Mouse (Mus musculus) heart, postnatal 0 days (tissue): ENCODE data around the gene Dapk3. TPM values are rescaled to one million over a fixed set of nuclear protein-coding genes. Genes with fewer than 3 reads are reported as not detected.
A peak's percentile ranks its signal among the peaks of the same experiment; 100 is the strongest.

ENCODE experiments used
- ATAC-seq: fragments of 200-750 bp; cut with Nextera tagmentation; 2 replicates; pipeline ENCODE4 v1.8.0; 2017; ENCODE audit warnings: low read depth, moderate number of reproducible peaks, moderate library complexity; ENCODE audit not compliant: insufficient read depth
- DNase-seq: peaks from one replicate; pipeline ENCODE4 v3.0.0-alpha.2; 2016; ENCODE audit warnings: low spot score
- H3K27ac ChIP-seq: fragments of 300-500 bp; sonication (generic); 2 replicates; pipeline ENCODE4 v1.5.1; 2014; ENCODE audit warnings: low read depth, mild to moderate bottlenecking
- H3K27me3 ChIP-seq: fragments of 300-500 bp; sonication (generic); 2 replicates; pipeline ENCODE4 v1.6.1; 2014; ENCODE audit warnings: low read length, mixed read lengths; ENCODE audit not compliant: control insufficient read depth, insufficient read depth
- H3K36me3 ChIP-seq: fragments of 300-500 bp; sonication (generic); replicated peaks from 2 replicates; pipeline ENCODE4 v1.6.1; 2014; ENCODE audit warnings: low read length, mixed read lengths; ENCODE audit not compliant: control insufficient read depth, insufficient read depth
- H3K4me1 ChIP-seq: fragments of 300-500 bp; sonication (generic); 2 replicates; pipeline ENCODE4 v1.6.1; 2014; ENCODE audit warnings: antibody characterized with exemption; ENCODE audit not compliant: control insufficient read depth, insufficient read depth
- H3K4me2 ChIP-seq: fragments of 300-500 bp; sonication (generic); 2 replicates; pipeline ENCODE4 v1.6.1; 2014; ENCODE audit warnings: low read depth, mild to moderate bottlenecking, low read length, moderate library complexity
- H3K4me3 ChIP-seq: fragments of 300-500 bp; sonication (generic); 2 replicates; pipeline ENCODE4 v1.5.1; 2014; ENCODE audit warnings: low read depth, low read length
- H3K9ac ChIP-seq: fragments of 300-500 bp; sonication (generic); replicated peaks from 2 replicates; pipeline ENCODE4 v1.6.1; 2014; ENCODE audit warnings: low read depth, low read length, mixed read lengths
- H3K9me3 ChIP-seq: fragments of 300-500 bp; sonication (generic); replicated peaks from 2 replicates; pipeline ENCODE4 v1.6.1; 2016; ENCODE audit warnings: low read length; ENCODE audit not compliant: control insufficient read depth
- CTCF ChIP-seq: IDR thresholded peaks from 2 replicates; pipeline ENCODE4 v1.5.1; 2016; ENCODE audit warnings: antibody characterized with exemption, control low read depth, low read depth
- EP300 ChIP-seq: IDR thresholded peaks from 2 replicates; pipeline ENCODE4 v1.6.1; 2016; ENCODE audit warnings: antibody characterized with exemption, low read depth
- WGBS: fragments of 180-500 bp; shearing (Covaris S2); extraction: QIAGEN DNeasy Blood & Tissue Kit; methylation state at CpG from one replicate; pipeline ENCODE4 v1.1.7; 2014; 5-methylcytosine and 5-hydroxymethylcytosine counted together
- polyA plus RNA-seq: library from polyadenylated mRNA; unstranded; fragments of >200 nt; fragmentation: Nextera tagmentation; extraction: Ambion mirVana; gene quantifications from 2 replicates; pipeline ENCODE4 v1.2.1, GENCODE M21; 2015
- total RNA-seq: library from RNA; depleted of rRNA; stranded (reverse); fragments of >200 nt; gene quantifications from 2 replicates; pipeline ENCODE4 v1.2.3, GENCODE M21; 2014; ENCODE audit warnings: low replicate concordance; rRNA removed

Gene Dapk3
- total and polyA plus RNA-seq, 2 experiments from 2014 or later, result 29.0 to 72.7 TPM

- ATAC-seq, result no peak
- no peak overlapping the region for H3K9ac ChIP-seq
- TF ChIP-seq EP300, result no peak
- no peak for TF ChIP-seq CTCF
- H3K4me2 ChIP-seq, result no peak overlapping the region
- 76% methylated on average over 6 of the region's 6 CpGs for WGBS
- H3K27me3 ChIP-seq, result peaks cover 31% of the 10 kb centered on the region
- H3K36me3 ChIP-seq, result no peaks in the 10 kb centered on the region
- no peak for DNase-seq
- H3K4me1 ChIP-seq, result peaks cover 13% of the 10 kb centered on the region
- H3K9me3 ChIP-seq, result no peaks in the 10 kb centered on the region
- no peak overlapping the region for H3K27ac ChIP-seq
- no peak overlapping the region for H3K4me3 ChIP-seq
Observed at GRCm38 (mm10) chr10:81234206-81234605, 51.4 kb downstream of the Dapk3 start.

- H3K9ac ChIP-seq, result no peak overlapping the region
- ATAC-seq (no peak), DNase-seq (no peak)
- 79% methylated on average over 12 of the region's 12 CpGs for WGBS
- no peak for TF ChIP-seq CTCF
- TF ChIP-seq EP300, result no peak
- no peak overlapping the region for H3K27ac ChIP-seq
- H3K36me3 ChIP-seq, result no peaks in the 10 kb centered on the region
- no peak overlapping the region for H3K4me3 ChIP-seq
- H3K9me3 ChIP-seq, result no peaks in the 10 kb centered on the region
- peaks cover 25% of the 10 kb centered on the region for H3K27me3 ChIP-seq
- no peak overlapping the region for H3K4me2 ChIP-seq
- peaks cover 5% of the 10 kb centered on the region; the same call in 1 of the 2 replicates for H3K4me1 ChIP-seq
Observed at GRCm38 (mm10) chr10:81236471-81237268, 53.9 kb downstream of the Dapk3 start.

GRCm38 (mm10) chr10:81238618-81239017 is 55.8 kb downstream of the Dapk3 start:
- WGBS, result 76% methylated on average over 2 of the region's 2 CpGs

DNA sequence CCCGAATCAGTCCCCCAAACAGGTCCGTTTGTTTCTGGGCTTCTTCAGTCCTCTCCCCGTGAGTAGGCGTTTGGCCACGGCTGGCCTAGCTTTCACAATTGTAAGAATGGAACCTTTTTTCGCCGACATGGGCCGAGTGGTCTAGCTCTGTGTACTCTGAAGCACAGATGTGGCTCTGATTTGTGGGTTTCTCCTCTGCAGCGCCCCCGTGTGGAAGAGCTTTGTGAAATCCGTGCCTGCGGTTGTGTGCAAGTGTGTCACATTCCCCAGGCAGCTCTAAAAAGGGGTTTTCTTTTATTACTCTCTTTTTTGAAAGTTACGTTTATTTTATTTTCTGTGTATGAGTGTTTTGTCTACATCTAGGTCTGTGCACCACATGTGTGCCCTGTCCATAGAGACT is 58.1 kb downstream of the Dapk3 start:
- peaks cover 21% of the 10 kb centered on the region for H3K27me3 ChIP-seq
- DNase-seq, result no peak

More at GRCm38 (mm10) chr10:81238618-81239017, 55.8 kb downstream of the Dapk3 start:
- peaks cover 21% of the 10 kb centered on the region for H3K27me3 ChIP-seq
- H3K9me3 ChIP-seq, result no peaks in the 10 kb centered on the region
- no peak overlapping the region for H3K9ac ChIP-seq
- H3K4me2 ChIP-seq, result no peak overlapping the region
- no peak overlapping the region for H3K27ac ChIP-seq
- H3K4me1 ChIP-seq, result peaks cover 2% of the 10 kb centered on the region; the same call in 1 of the 2 replicates
- ATAC-seq, result no peak
- TF ChIP-seq EP300 (no peak), CTCF (no peak)
- no peak for DNase-seq
- H3K4me3 ChIP-seq, result no peak overlapping the region
- H3K36me3 ChIP-seq, result no peaks in the 10 kb centered on the region

DNA sequence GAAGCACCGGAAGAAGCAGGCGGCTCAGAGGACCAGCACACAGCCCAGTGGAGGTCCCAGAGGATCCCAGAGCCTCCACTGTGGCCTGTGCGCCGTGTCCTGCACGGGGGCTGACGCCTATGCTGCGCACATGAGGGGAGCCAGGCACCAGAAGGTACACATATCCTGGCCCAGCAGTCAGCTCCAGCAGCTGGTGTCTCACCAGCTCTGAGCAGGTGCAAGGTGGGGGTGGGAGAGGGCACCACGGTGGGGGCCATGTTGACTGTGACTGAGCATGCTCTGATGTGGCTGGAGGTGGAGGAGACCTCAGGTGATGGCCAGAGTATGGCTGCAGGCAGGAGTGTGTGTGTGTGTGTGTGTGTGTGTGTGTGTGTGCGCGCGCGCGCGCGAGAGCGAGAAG is 59.2 kb downstream of the Dapk3 start:
- Histone ChIP-seq H3K4me2 (no peak overlapping the region), H3K4me3 (no peak overlapping the region), H3K9me3 (no peaks in the 10 kb centered on the region), H3K9ac (no peak overlapping the region), H3K4me1 (0 out of 2 replicates have a peak, but pooled peaks cover 2% of the 10 kb centered on the region), H3K36me3 (no peaks in the 10 kb centered on the region), H3K27me3 (peaks cover 21% of the 10 kb centered on the region), H3K27ac (no peak overlapping the region)
- DNase-seq (no peak), ATAC-seq (no peak)
- WGBS, result 85% methylated on average over 16 of the region's 16 CpGs
- TF ChIP-seq EP300 (no peak), CTCF (no peak)

More for the DNA sequence above, 58.1 kb downstream of the Dapk3 start:
- Histone ChIP-seq H3K4me3 (no peak overlapping the region), H3K36me3 (no peaks in the 10 kb centered on the region), H3K4me1 (0 out of 2 replicates have a peak, but pooled peaks cover 2% of the 10 kb centered on the region), H3K9ac (no peak overlapping the region), H3K9me3 (no peaks in the 10 kb centered on the region), H3K4me2 (no peak overlapping the region), H3K27ac (no peak overlapping the region)
- ATAC-seq, result no peak
- WGBS, result 31% methylated on average over 13 of the region's 13 CpGs
- TF ChIP-seq EP300, result no peak
- TF ChIP-seq CTCF, result peak; percentile 57

Other genes with a start within 250 kb of the Dapk3 start
- 0.11 and 0.93 TPM in 2 replicates for gene Gng7, start 168.1 kb upstream of the Dapk3 start, total RNA-seq
- 0.64 and 0.85 TPM in 2 replicates for gene Gng7, start 168.1 kb upstream of the Dapk3 start, polyA plus RNA-seq
- gene Diras1, start 157.3 kb upstream of the Dapk3 start, total RNA-seq, result not detected in 2 replicates
- gene Diras1, start 157.3 kb upstream of the Dapk3 start, polyA plus RNA-seq, result not detected in 2 replicates
- gene Slc39a3, start 145.6 kb upstream of the Dapk3 start, total RNA-seq, result 18.7 and 29.3 TPM in 2 replicates
- gene Slc39a3, start 145.6 kb upstream of the Dapk3 start, polyA plus RNA-seq, result 6.3 and 7.5 TPM in 2 replicates
- 98.1 and 152 TPM in 2 replicates for gene Sgta, start 122.8 kb upstream of the Dapk3 start, total RNA-seq
- gene Sgta, start 122.8 kb upstream of the Dapk3 start, polyA plus RNA-seq, result 134 and 137 TPM in 2 replicates
- 23.6 and 31.2 TPM in 2 replicates for gene Thop1, start 113.0 kb upstream of the Dapk3 start, total RNA-seq
- 15.1 and 15.2 TPM in 2 replicates for gene Thop1, start 113.0 kb upstream of the Dapk3 start, polyA plus RNA-seq
- 1.3 TPM in 1 of 2 replicates, not detected in the other for gene Creb3l3, start 84.1 kb upstream of the Dapk3 start, total RNA-seq
- gene Creb3l3, start 84.1 kb upstream of the Dapk3 start, polyA plus RNA-seq, result 0.55 and 0.93 TPM in 2 replicates
- gene Map2k2, start 77.1 kb upstream of the Dapk3 start, total RNA-seq, result 177 and 208 TPM in 2 replicates
- 130 and 133 TPM in 2 replicates for gene Map2k2, start 77.1 kb upstream of the Dapk3 start, polyA plus RNA-seq
- gene Zbtb7a, start 47.8 kb upstream of the Dapk3 start, total RNA-seq, result 57.8 and 68.6 TPM in 2 replicates
- gene Zbtb7a, start 47.8 kb upstream of the Dapk3 start, polyA plus RNA-seq, result 27.8 and 32.3 TPM in 2 replicates
- gene Pias4, start 15.1 kb upstream of the Dapk3 start, total RNA-seq, result 14.4 and 19.6 TPM in 2 replicates
- 19.8 and 20.7 TPM in 2 replicates for gene Pias4, start 15.1 kb upstream of the Dapk3 start, polyA plus RNA-seq
- gene Eef2, start 6.4 kb upstream of the Dapk3 start, total RNA-seq, result 1,828 and 2,004 TPM in 2 replicates
- gene Eef2, start 6.4 kb upstream of the Dapk3 start, polyA plus RNA-seq, result 353 and 370 TPM in 2 replicates
- gene 4930442H23Rik, start 844 bp downstream of the Dapk3 start, total RNA-seq, result not detected in 2 replicates
- gene 4930442H23Rik, start 844 bp downstream of the Dapk3 start, polyA plus RNA-seq, result 0.12 TPM in 1 of 2 replicates, not detected in the other
- gene Nmrk2, start 19.0 kb downstream of the Dapk3 start, total RNA-seq, result 30.5 and 35.2 TPM in 2 replicates
- 13.0 and 14.2 TPM in 2 replicates for gene Nmrk2, start 19.0 kb downstream of the Dapk3 start, polyA plus RNA-seq
- 0.58 TPM in 1 of 2 replicates, not detected in the other for gene Atcay, start 47.8 kb downstream of the Dapk3 start, total RNA-seq
- 0.25 TPM in 2 replicates for gene Atcay, start 47.8 kb downstream of the Dapk3 start, polyA plus RNA-seq
- 7.0 and 10.2 TPM in 2 replicates for gene Zfr2, start 50.1 kb downstream of the Dapk3 start, total RNA-seq
- gene Zfr2, start 50.1 kb downstream of the Dapk3 start, polyA plus RNA-seq, result 2.2 and 2.6 TPM in 2 replicates
- gene Matk, start 69.9 kb downstream of the Dapk3 start, total RNA-seq, result 0.31 and 0.66 TPM in 2 replicates
- 0.42 and 0.51 TPM in 2 replicates for gene Matk, start 69.9 kb downstream of the Dapk3 start, polyA plus RNA-seq
- gene Mrpl54, start 83.9 kb downstream of the Dapk3 start, total RNA-seq, result 272 and 288 TPM in 2 replicates
- gene Mrpl54, start 83.9 kb downstream of the Dapk3 start, polyA plus RNA-seq, result 264 and 272 TPM in 2 replicates
- gene Apba3, start 84.0 kb downstream of the Dapk3 start, total RNA-seq, result 84.8 and 114 TPM in 2 replicates
- 45.2 and 46.1 TPM in 2 replicates for gene Apba3, start 84.0 kb downstream of the Dapk3 start, polyA plus RNA-seq
- gene Tjp3, start 108.6 kb downstream of the Dapk3 start, total RNA-seq, result 0.12 and 2.3 TPM in 2 replicates
- 0.51 and 0.62 TPM in 2 replicates for gene Tjp3, start 108.6 kb downstream of the Dapk3 start, polyA plus RNA-seq
- 38.5 and 44.3 TPM in 2 replicates for gene Pip5k1c, start 110.0 kb downstream of the Dapk3 start, total RNA-seq
- 20.9 and 21.4 TPM in 2 replicates for gene Pip5k1c, start 110.0 kb downstream of the Dapk3 start, polyA plus RNA-seq
- 14.3 and 14.9 TPM in 2 replicates for gene Cactin, start 138.1 kb downstream of the Dapk3 start, total RNA-seq
- 12.8 and 13.7 TPM in 2 replicates for gene Cactin, start 138.1 kb downstream of the Dapk3 start, polyA plus RNA-seq
- gene Tbxa2r, start 145.7 kb downstream of the Dapk3 start, total RNA-seq, result 4.7 and 10.5 TPM in 2 replicates
- 6.3 and 7.0 TPM in 2 replicates for gene Tbxa2r, start 145.7 kb downstream of the Dapk3 start, polyA plus RNA-seq
- 0.08 and 0.12 TPM in 2 replicates for gene Gipc3, start 160.3 kb downstream of the Dapk3 start, total RNA-seq
- 0.16 and 0.21 TPM in 2 replicates for gene Gipc3, start 160.3 kb downstream of the Dapk3 start, polyA plus RNA-seq
- gene Hmg20b, start 167.5 kb downstream of the Dapk3 start, total RNA-seq, result 63.9 and 80.7 TPM in 2 replicates
- gene Hmg20b, start 167.5 kb downstream of the Dapk3 start, polyA plus RNA-seq, result 92.3 and 94.5 TPM in 2 replicates
- gene Mfsd12, start 174.5 kb downstream of the Dapk3 start, total RNA-seq, result 20.2 and 30.5 TPM in 2 replicates
- 10.3 and 11.4 TPM in 2 replicates for gene Mfsd12, start 174.5 kb downstream of the Dapk3 start, polyA plus RNA-seq
- not detected in 2 replicates for gene 4930404N11Rik, start 182.8 kb downstream of the Dapk3 start, total RNA-seq
- gene 4930404N11Rik, start 182.8 kb downstream of the Dapk3 start, polyA plus RNA-seq, result 0.68 and 1.0 TPM in 2 replicates
- 47.6 and 53.9 TPM in 2 replicates for gene Fzr1, start 195.5 kb downstream of the Dapk3 start, total RNA-seq
- 45.8 and 48.4 TPM in 2 replicates for gene Fzr1, start 195.5 kb downstream of the Dapk3 start, polyA plus RNA-seq
- 123 and 139 TPM in 2 replicates for gene Dohh, start 201.4 kb downstream of the Dapk3 start, total RNA-seq
- 75.2 and 77.6 TPM in 2 replicates for gene Dohh, start 201.4 kb downstream of the Dapk3 start, polyA plus RNA-seq
- 0.11 TPM in 1 of 2 replicates, not detected in the other for gene Gm48551, start 201.5 kb downstream of the Dapk3 start, total RNA-seq
- 0.43 and 1.1 TPM in 2 replicates for gene Gm48551, start 201.5 kb downstream of the Dapk3 start, polyA plus RNA-seq
- gene Gm48552, start 206.0 kb downstream of the Dapk3 start, total RNA-seq, result not detected in 2 replicates
- 0.45 and 0.70 TPM in 2 replicates for gene Gm48552, start 206.0 kb downstream of the Dapk3 start, polyA plus RNA-seq
- 6.6 and 7.8 TPM in 2 replicates for gene Smim24, start 210.0 kb downstream of the Dapk3 start, total RNA-seq
- 3.3 and 3.8 TPM in 2 replicates for gene Smim24, start 210.0 kb downstream of the Dapk3 start, polyA plus RNA-seq